Mouse (Mus musculus) kidney, adult 2 months (tissue): ENCODE results near the gene Nav1. TPM values are rescaled to one million over a fixed set of nuclear protein-coding genes. Genes with fewer than 3 reads are reported as not detected.

Experiments used
- DNase-seq: peaks from one replicate; pipeline ENCODE4 v3.0.0; 2021
- H3K27ac ChIP-seq: fragments of 200-500 bp; 2 replicates; pipeline ENCODE4 v1.5.1; 2012; ENCODE audit warnings: low read depth, low read length, control low read depth, inconsistent platforms; ENCODE audit not compliant: insufficient read depth
- H3K27me3 ChIP-seq: fragments of 200-500 bp; replicated peaks from 2 replicates; pipeline ENCODE4 v1.6.1; 2012; ENCODE audit warnings: mild to moderate bottlenecking, moderate library complexity, low read length, inconsistent platforms; ENCODE audit not compliant: control insufficient read depth, insufficient read depth
- H3K36me3 ChIP-seq: fragments of 200-500 bp; 2 replicates; pipeline ENCODE4 v1.6.1; 2012; ENCODE audit warnings: mild to moderate bottlenecking, moderate library complexity, low read length, inconsistent platforms; ENCODE audit not compliant: control insufficient read depth, insufficient read depth
- H3K4me1 ChIP-seq: fragments of 200-500 bp; 2 replicates; pipeline ENCODE4 v1.6.1; 2011; ENCODE audit warnings: low read length; ENCODE audit not compliant: control insufficient read depth, insufficient read depth
- H3K4me3 ChIP-seq: fragments of 200-500 bp; 2 replicates; pipeline ENCODE4 v1.5.1; 2011; ENCODE audit warnings: mild to moderate bottlenecking, low read depth, low read length, control low read depth; ENCODE audit not compliant: insufficient read depth
- CTCF ChIP-seq: fragments of 200-500 bp; conservative IDR thresholded peaks from 2 replicates; pipeline ENCODE4 v1.5.1; 2011; ENCODE audit warnings: low read depth, mild to moderate bottlenecking, control low read depth, low read length, moderate library complexity, mixed read lengths; ENCODE audit not compliant: insufficient read depth, insufficient read length
- POLR2A ChIP-seq: fragments of 200-500 bp; IDR thresholded peaks from one replicate; pipeline ENCODE4 v1.6.1; 2011; ENCODE audit warnings: low read depth, low read length, control low read depth
- whole genome bisulfite sequencing: fragments of 180-500 bp; shearing (Covaris S2); methylation state at CpG from one replicate; pipeline ENCODE4 v1.1.7; 2018; 5-methylcytosine and 5-hydroxymethylcytosine counted together
- polyA plus RNA-seq: library from polyadenylated mRNA; depleted of rRNA; stranded (reverse); fragments of >200 nt; gene quantifications from 2 replicates; pipeline ENCODE4 v1.2.3, GENCODE M21; 2012

Gene Nav1
- polyA plus RNA-seq, 1 experiment: 7.1 TPM

- WGBS: 75% methylated on average over 12 of the region's 12 CpGs
- DNase-seq: no peak
- no peak overlapping the region for H3K27ac ChIP-seq
Measured at GRCm38 (mm10) chr1:135538441-135539265, 68.4 kb downstream of the Nav1 start.

DNA sequence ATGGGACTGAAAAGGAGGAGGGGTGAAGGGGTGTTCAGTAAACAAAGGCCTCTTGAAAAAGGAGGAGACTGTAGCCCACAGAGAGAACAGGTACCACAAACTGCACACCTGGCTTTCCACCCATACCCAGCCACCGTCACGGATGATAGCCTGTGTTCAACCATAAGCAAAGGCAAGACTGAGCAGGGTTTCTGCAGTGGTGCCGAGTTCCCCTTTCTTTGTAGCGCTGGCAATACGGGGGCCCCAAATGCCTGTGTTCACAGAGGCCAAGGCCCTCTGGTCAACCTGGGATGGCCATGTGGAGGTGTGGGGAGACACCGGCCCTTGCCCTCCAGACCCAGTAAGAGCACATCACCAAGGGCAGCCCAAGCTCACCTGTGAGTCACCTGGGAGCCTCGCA lies 70.3 kb downstream of the Nav1 start:
- WGBS: 83% methylated on average over 7 of the region's 7 CpGs
- Histone ChIP-seq H3K27me3 (no peaks in the 10 kb centered on the region), H3K27ac (no peak overlapping the region), H3K36me3 (no peaks in the 10 kb centered on the region), H3K4me3 (no peak overlapping the region), H3K4me1 (no peaks in the 10 kb centered on the region; the same call in 1 of the 2 replicates)
- TF ChIP-seq POLR2A (no peak), CTCF (no peak)
- no peak for DNase-seq

More at GRCm38 (mm10) chr1:135538441-135539265, 68.4 kb downstream of the Nav1 start:
- TF ChIP-seq CTCF (no peak), POLR2A (no peak)
- no peaks in the 10 kb centered on the region for H3K27me3 ChIP-seq
- H3K36me3 ChIP-seq: no peaks in the 10 kb centered on the region
- H3K4me1 ChIP-seq: no peaks in the 10 kb centered on the region; the same call in 1 of the 2 replicates
- no peak overlapping the region for H3K4me3 ChIP-seq

- no peaks in the 10 kb centered on the region for H3K36me3 ChIP-seq
- DNase-seq: no peak
- TF ChIP-seq CTCF: no peak
- TF ChIP-seq POLR2A: no peak
- no peaks in the 10 kb centered on the region for H3K27me3 ChIP-seq
- no peak overlapping the region for H3K27ac ChIP-seq
- H3K4me3 ChIP-seq: no peak overlapping the region
- H3K4me1 ChIP-seq: no peaks in the 10 kb centered on the region; the same call in 1 of the 2 replicates
- 74% methylated on average over 2 of the region's 2 CpGs for WGBS
Measured at GRCm38 (mm10) chr1:135536326-135536725, 70.8 kb downstream of the Nav1 start.

DNA sequence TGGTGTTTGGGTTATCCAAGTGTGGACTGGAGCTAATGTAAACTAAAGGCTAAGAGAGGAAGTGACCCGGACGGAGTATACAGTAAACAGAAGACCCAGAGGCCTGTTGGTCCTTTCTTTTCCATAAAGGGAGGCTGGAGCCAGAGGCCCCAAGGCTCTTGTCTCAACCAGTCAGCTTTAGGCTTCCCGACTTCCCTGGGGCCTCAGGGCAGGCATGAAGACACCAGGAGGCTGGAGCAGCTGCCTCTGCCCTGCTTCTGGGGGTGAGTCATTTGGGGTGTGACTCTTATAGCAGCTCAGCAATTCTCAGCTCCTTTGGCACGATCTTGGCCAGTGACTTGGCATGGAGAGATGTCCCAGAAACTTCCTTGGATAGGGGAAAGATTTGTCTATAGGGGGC lies 71.8 kb downstream of the Nav1 start:
- TF ChIP-seq POLR2A (no peak), CTCF (no peak)
- Histone ChIP-seq H3K27me3 (no peaks in the 10 kb centered on the region), H3K27ac (no peak overlapping the region), H3K36me3 (no peaks in the 10 kb centered on the region), H3K4me3 (no peak overlapping the region), H3K4me1 (no peaks in the 10 kb centered on the region; the same call in 1 of the 2 replicates)
- WGBS: 39% methylated on average over 4 of the region's 4 CpGs
- no peak for DNase-seq

GRCm38 (mm10) chr1:135534782-135535181 lies 72.3 kb downstream of the Nav1 start:
- 63% methylated on average over 4 of the region's 4 CpGs for WGBS
- TF ChIP-seq POLR2A (no peak), CTCF (no peak)
- no peak overlapping the region for H3K4me3 ChIP-seq
- no peak overlapping the region for H3K27ac ChIP-seq
- H3K27me3 ChIP-seq: no peaks in the 10 kb centered on the region
- no peaks in the 10 kb centered on the region for H3K4me1 ChIP-seq
- DNase-seq: no peak
- no peaks in the 10 kb centered on the region for H3K36me3 ChIP-seq

DNA sequence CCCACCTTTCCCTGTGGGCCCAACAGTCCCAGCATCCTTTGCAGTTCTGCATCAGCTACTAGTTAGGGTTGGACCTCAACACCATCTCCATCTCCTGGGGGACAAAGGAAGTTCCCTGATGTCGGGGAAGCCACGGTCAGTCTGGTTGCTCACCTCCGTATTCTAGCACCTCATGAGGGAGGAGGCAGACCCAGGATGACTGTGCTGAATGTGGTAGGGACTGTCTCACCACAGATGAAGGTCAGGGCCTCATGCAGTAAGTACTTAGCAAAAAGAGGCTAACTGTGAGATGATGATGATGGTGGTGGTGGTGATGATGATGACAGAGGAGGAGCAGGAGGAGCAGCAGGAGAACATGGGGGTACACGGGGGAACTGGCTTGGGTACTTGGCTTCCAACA lies 73.0 kb downstream of the Nav1 start:
- Histone ChIP-seq H3K27me3 (no peaks in the 10 kb centered on the region), H3K36me3 (no peaks in the 10 kb centered on the region), H3K27ac (no peak overlapping the region), H3K4me1 (no peaks in the 10 kb centered on the region), H3K4me3 (no peak overlapping the region)
- WGBS: 89% methylated on average over 4 of the region's 4 CpGs
- TF ChIP-seq POLR2A (no peak), CTCF (no peak)
- no peak for DNase-seq

DNA sequence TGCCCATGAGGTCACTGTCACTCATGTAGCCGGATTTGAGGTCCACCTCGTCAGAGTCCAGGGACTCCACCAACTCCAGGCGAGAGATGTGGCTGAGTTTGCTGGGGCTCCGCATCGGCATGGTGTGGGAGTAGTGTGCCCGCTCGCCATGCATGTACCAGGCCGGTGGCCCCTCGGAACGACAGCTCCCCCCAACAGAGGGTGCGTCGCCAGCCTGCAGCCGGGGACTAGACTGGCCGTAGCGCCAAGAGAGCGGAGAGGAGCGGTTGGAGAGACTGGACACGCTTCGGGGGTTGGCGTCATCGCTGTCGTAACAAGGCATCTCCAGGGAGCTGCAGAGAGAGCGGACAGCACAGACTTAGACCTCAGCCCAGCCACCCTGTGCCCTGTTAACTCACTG lies 74.7 kb downstream of the Nav1 start:
- H3K4me3 ChIP-seq: no peak overlapping the region
- WGBS: 73% methylated on average over 23 of the region's 23 CpGs
- H3K27me3 ChIP-seq: no peaks in the 10 kb centered on the region
- no peak overlapping the region for H3K27ac ChIP-seq
- TF ChIP-seq POLR2A (no peak), CTCF (no peak)
- H3K4me1 ChIP-seq: no peaks in the 10 kb centered on the region
- H3K36me3 ChIP-seq: no peaks in the 10 kb centered on the region
- DNase-seq: no peak
